Mouse (Mus musculus) lung, embryonic 14.5 days (tissue): Measurements from ENCODE around the gene Atxn7. TPM values are rescaled to one million over a fixed set of nuclear protein-coding genes. Genes with fewer than 3 reads are reported as not detected.

Experiments used
- ATAC-seq: fragments of 200-750 bp; cut with Nextera tagmentation; 2 replicates; pipeline ENCODE4 v1.8.0; 2017; ENCODE audit warnings: mild to moderate bottlenecking, moderate TSS enrichment, moderate library complexity; ENCODE audit not compliant: insufficient read depth
- DNase-seq: peaks from one replicate; pipeline ENCODE4 v3.0.0-alpha.2; 2015
- H3K27ac ChIP-seq: fragments of 300-500 bp; sonication (generic); 2 replicates; pipeline ENCODE4 v1.5.1; 2014; ENCODE audit warnings: low read depth, mild to moderate bottlenecking, moderate library complexity
- H3K27me3 ChIP-seq: fragments of 300-500 bp; sonication (generic); 2 replicates; pipeline ENCODE4 v1.6.1; 2014; ENCODE audit warnings: low read length, control low read depth; ENCODE audit not compliant: insufficient read depth
- H3K36me3 ChIP-seq: fragments of 300-500 bp; sonication (generic); 2 replicates; pipeline ENCODE4 v1.6.1; 2014; ENCODE audit warnings: control low read depth; ENCODE audit not compliant: insufficient read depth
- H3K4me1 ChIP-seq: fragments of 300-500 bp; sonication (generic); 2 replicates; pipeline ENCODE4 v1.6.1; 2014; ENCODE audit warnings: antibody characterized with exemption, control low read depth; ENCODE audit not compliant: insufficient read depth
- H3K4me2 ChIP-seq: fragments of 300-500 bp; sonication (generic); 2 replicates; pipeline ENCODE4 v1.6.1; 2014; ENCODE audit warnings: mild to moderate bottlenecking
- H3K4me3 ChIP-seq: fragments of 300-500 bp; sonication (generic); 2 replicates; pipeline ENCODE4 v1.5.1; 2014; ENCODE audit warnings: low read depth, low read length
- H3K9ac ChIP-seq: fragments of 300-500 bp; sonication (generic); 2 replicates; pipeline ENCODE4 v1.6.1; 2014
- H3K9me3 ChIP-seq: fragments of 300-500 bp; sonication (generic); 2 replicates; pipeline ENCODE4 v1.6.1; 2016; ENCODE audit warnings: low read depth, low read length, control low read depth
- CTCF ChIP-seq: IDR thresholded peaks from 2 replicates; pipeline ENCODE4 v1.5.1; 2016; ENCODE audit warnings: antibody characterized with exemption, low read depth
- WGBS: fragments of 180-500 bp; shearing (Covaris S2); extraction: QIAGEN DNeasy Blood & Tissue Kit; methylation state at CpG from one replicate; pipeline ENCODE4 v1.1.7; 2014; 5-methylcytosine and 5-hydroxymethylcytosine counted together
- polyA plus RNA-seq: library from polyadenylated mRNA; unstranded; fragments of >200 nt; fragmentation: Nextera tagmentation; extraction: Ambion mirVana; gene quantifications from 2 replicates; pipeline ENCODE4 v1.2.1, GENCODE M21; 2014

The Atxn7 gene
- polyA plus RNA-seq, 1 experiment from 2014 or later, result 6.0 TPM

- Histone ChIP-seq H3K4me2 (peak within 1 kb of the TSS; percentile 87), H3K27me3 (no peaks in the 10 kb centered on the region), H3K9ac (peak within 1 kb of the TSS; percentile 96), H3K9me3 (no peaks in the 10 kb centered on the region), H3K4me1 (no peaks in the 10 kb centered on the region), H3K27ac (no peak within 1 kb of the TSS; the same call in 1 of the 2 replicates), H3K36me3 (peaks cover 34% of the 10 kb centered on the region), H3K4me3 (peak within 1 kb of the TSS; percentile 95)
- peak; percentile 98 for TF ChIP-seq CTCF
- peak; percentile 91 for DNase-seq
- WGBS, result under 1% methylated on average over 68 of the region's 68 CpGs
- peak; percentile 98 for ATAC-seq
Observed at GRCm38 (mm10) chr14:14120230-14121096, 159.2 kb downstream of the Atxn7 start, which contains the start of gene Psmd6. TSS of gene Psmd6 (minus strand) at chr14:14120984.

Other genes with a start within 250 kb of the Atxn7 start
- gene Gm281, start 47.0 kb upstream of the Atxn7 start, polyA plus RNA-seq, result 0.05 TPM in 1 of 2 replicates, not detected in the other
- gene Thoc7, start 412 bp downstream of the Atxn7 start, polyA plus RNA-seq, result 193 and 204 TPM in 2 replicates
- 245 and 248 TPM in 2 replicates for gene Psmd6, start 159.5 kb downstream of the Atxn7 start, polyA plus RNA-seq
- gene Olfr720, start 225.4 kb downstream of the Atxn7 start, polyA plus RNA-seq, result not detected in 2 replicates